In genomic region chr15:10690219-10690618, GRCm38 (mm10) we compare ENCODE assay signal across 10 mouse cellular contexts. TPM values are rescaled to one million over a fixed set of nuclear protein-coding genes. Genes with fewer than 3 reads are reported as not detected.
DNase-seq lines count a peak whose midpoint lies in the region; ATAC-seq and TF ChIP-seq lines count a peak whose summit lies in the region.
"Had no signal": no experiment of that assay in that cellular context is flagged by ENCODE, and none has a peak within 500 bp of the region (broad histone marks: within the 10 kb centered on the region; RNA-seq: fewer than 3 reads in every experiment).

No protein-coding gene starts in this region.

- no peaks in the 10 kb centered on the region for H3K27me3 ChIP-seq in forebrain, embryonic 14.5 days (replicated peaks; ENCODE audit: control insufficient read depth, insufficient read depth, low read length)
- no peaks in the 10 kb centered on the region for H3K27me3 ChIP-seq in forebrain, embryonic 10.5 days (ENCODE audit: poor library complexity, severe bottlenecking)
- no peaks in the 10 kb centered on the region for H3K27me3 ChIP-seq in limb, embryonic 13.5 days
- H3K27me3 ChIP-seq in limb, embryonic 10.5 days (ENCODE audit: low read depth, poor library complexity, severe bottlenecking) = no peaks in the 10 kb centered on the region
- no peaks in the 10 kb centered on the region for H3K27me3 ChIP-seq in liver, adult 2 months (ENCODE audit: control insufficient read depth, insufficient read depth, low read length)
- H3K27me3 ChIP-seq in stomach, embryonic 14.5 days (ENCODE audit: control insufficient read depth, insufficient read depth, low read length) = no peaks in the 10 kb centered on the region

- TF ChIP-seq POLR2A in liver, adult 2 months (IDR thresholded peaks at IDR 0.05; ENCODE audit: extremely low read depth, insufficient read depth, low read length) = no peak

- H3K79me2 ChIP-seq in liver, adult 2 months (ENCODE audit: control insufficient read depth, insufficient read depth, low read length) = peaks cover 35% of the 10 kb centered on the region

- TF ChIP-seq CTCF in liver, adult 2 months (IDR thresholded peaks at IDR 0.05; ENCODE audit: low read depth, low read length) = no peak

- H3K36me3 ChIP-seq in forebrain, embryonic 14.5 days (ENCODE audit: control insufficient read depth, insufficient read depth, low read length) = peaks cover 12% of the 10 kb centered on the region; the same call in 1 of the 2 replicates
- H3K36me3 ChIP-seq in forebrain, embryonic 10.5 days (replicated peaks) = peaks cover 44% of the 10 kb centered on the region
- H3K36me3 ChIP-seq in limb, embryonic 13.5 days = peaks cover 30% of the 10 kb centered on the region
- H3K36me3 ChIP-seq in limb, embryonic 10.5 days = peaks cover 44% of the 10 kb centered on the region
- H3K36me3 ChIP-seq in liver, adult 2 months (ENCODE audit: control insufficient read depth, insufficient read depth, low read length) = no peaks in the 10 kb centered on the region
- no peaks in the 10 kb centered on the region; the same call in 1 of the 2 replicates for H3K36me3 ChIP-seq in stomach, embryonic 14.5 days (ENCODE audit: control insufficient read depth, insufficient read depth, low read length)

- no peak overlapping the region for H3K4me2 ChIP-seq in forebrain, embryonic 14.5 days (ENCODE audit: low read length)
- H3K4me2 ChIP-seq in limb, embryonic 13.5 days (replicated peaks) = 0 out of 2 replicates have a peak overlapping the region, but pooled peaks have one; percentile 4
- H3K4me2 ChIP-seq in stomach, embryonic 14.5 days (replicated peaks; ENCODE audit: low read depth, low read length) = no peak overlapping the region

- H3K4me1 ChIP-seq in forebrain, embryonic 14.5 days (ENCODE audit: control insufficient read depth, insufficient read depth, low read length) = peaks cover 15% of the 10 kb centered on the region
- peaks cover 38% of the 10 kb centered on the region for H3K4me1 ChIP-seq in forebrain, embryonic 10.5 days
- H3K4me1 ChIP-seq in limb, embryonic 13.5 days = peaks cover 86% of the 10 kb centered on the region
- peaks cover 64% of the 10 kb centered on the region for H3K4me1 ChIP-seq in limb, embryonic 10.5 days
- peaks cover 30% of the 10 kb centered on the region for H3K4me1 ChIP-seq in liver, adult 2 months (ENCODE audit: control insufficient read depth, insufficient read depth, low read length)
- H3K4me1 ChIP-seq in stomach, embryonic 14.5 days (ENCODE audit: control insufficient read depth, insufficient read depth, low read length) = peaks cover 6% of the 10 kb centered on the region; the same call in 1 of the 2 replicates

- no peak overlapping the region for H3K27ac ChIP-seq in forebrain, embryonic 14.5 days (ENCODE audit: low read depth, low read length)
- no peak overlapping the region for H3K27ac ChIP-seq in forebrain, embryonic 10.5 days
- no peak overlapping the region; the same call in 1 of the 2 replicates for H3K27ac ChIP-seq in limb, embryonic 13.5 days
- H3K27ac ChIP-seq in limb, embryonic 10.5 days = no peak overlapping the region
- H3K27ac ChIP-seq in liver, adult 2 months (replicated peaks; ENCODE audit: insufficient read depth, low read depth, low read length) = peak overlapping the region; percentile 92
- peak overlapping the region; percentile 40; the same call in 1 of the 2 replicates for H3K27ac ChIP-seq in stomach, embryonic 14.5 days (ENCODE audit: low read length)

- H3K9me3 ChIP-seq in forebrain, embryonic 14.5 days (replicated peaks; ENCODE audit: control insufficient read depth, low read length) = no peaks in the 10 kb centered on the region
- no peaks in the 10 kb centered on the region for H3K9me3 ChIP-seq in forebrain, embryonic 10.5 days
- H3K9me3 ChIP-seq in limb, embryonic 13.5 days = no peaks in the 10 kb centered on the region
- no peaks in the 10 kb centered on the region for H3K9me3 ChIP-seq in limb, embryonic 10.5 days (replicated peaks)
- H3K9me3 ChIP-seq in stomach, embryonic 14.5 days (ENCODE audit: control insufficient read depth, low read depth, low read length) = no peaks in the 10 kb centered on the region

- no peak overlapping the region for H3K9ac ChIP-seq in forebrain, embryonic 14.5 days (ENCODE audit: low read length)
- H3K9ac ChIP-seq in limb, embryonic 13.5 days = no peak overlapping the region
- peak overlapping the region; percentile 39 for H3K9ac ChIP-seq in liver, adult 2 months (ENCODE audit: low read depth, low read length)
- H3K9ac ChIP-seq in stomach, embryonic 14.5 days (replicated peaks; ENCODE audit: low read depth, low read length) = no peak overlapping the region

- DNase-seq in forebrain, embryonic 14.5 days (ENCODE audit: low spot score) = peak; percentile 44
- no peak for DNase-seq in forebrain, embryonic 10.5 days (ENCODE audit: extremely low spot score, low spot score)
- no peak for DNase-seq in limb, embryonic 10.5 days (ENCODE audit: low spot score)
- peak; percentile 99 for DNase-seq in liver, adult 2 months (ENCODE audit: extremely low read depth, low read depth, low spot score)
- DNase-seq in embryo, embryonic 11 days = no peak
- DNase-seq: cerebellum, adult 9-10 months; gastrocnemius, postnatal 10 days had no signal

- peak; percentile 27; the same call in 1 of the 2 replicates for ATAC-seq in forebrain, embryonic 14.5 days
- ATAC-seq in limb, embryonic 13.5 days (ENCODE audit: low FRiP score, low read depth) = no peak
- ATAC-seq in stomach, embryonic 14.5 days (ENCODE audit: insufficient number of reproducible peaks, insufficient read depth, low FRiP score, low read depth) = peak; percentile 88
- no peak for ATAC-seq in erythroid progenitor cell, adult 5-6 weeks (replicated peaks; ENCODE audit: low FRiP score, poor library complexity, severe bottlenecking)

- no peak overlapping the region for H3K4me3 ChIP-seq in forebrain, embryonic 14.5 days (ENCODE audit: low read depth, low read length)
- H3K4me3 ChIP-seq in forebrain, embryonic 10.5 days = no peak overlapping the region
- H3K4me3 ChIP-seq in limb, embryonic 13.5 days = no peak overlapping the region
- H3K4me3 ChIP-seq in limb, embryonic 10.5 days = no peak overlapping the region
- peak overlapping the region; percentile 1; the same call in 1 of the 2 replicates for H3K4me3 ChIP-seq in liver, adult 2 months (ENCODE audit: insufficient read depth, low read depth, low read length)
- H3K4me3 ChIP-seq in stomach, embryonic 14.5 days (ENCODE audit: low read depth, low read length) = no peak overlapping the region

- WGBS in forebrain, embryonic 14.5 days = 69% methylated on average over 13 of the region's 13 CpGs
- 86% methylated on average over 13 of the region's 13 CpGs for WGBS in forebrain, embryonic 10.5 days
- 52% methylated on average over 13 of the region's 13 CpGs for WGBS in limb, embryonic 13.5 days
- 75% methylated on average over 13 of the region's 13 CpGs for WGBS in limb, embryonic 10.5 days
- 22% methylated on average over 13 of the region's 13 CpGs for WGBS in liver, adult 2 months
- 63% methylated on average over 13 of the region's 13 CpGs for WGBS in stomach, embryonic 14.5 days

RNA-seq across cellular contexts. Expression of gene Rai14, which starts 24.2 kb away (rescaled TPM):
- polyA plus RNA-seq in forebrain, embryonic 14.5 days (2014; fragmentation: Nextera tagmentation; extraction: Ambion mirVana) = 28.6 and 28.7 TPM in 2 replicates
- 47.8 and 50.5 TPM in 2 replicates for polyA plus RNA-seq in forebrain, embryonic 10.5 days (2016; fragmentation: Nextera tagmentation; extraction: Ambion mirVana)
- polyA plus RNA-seq in limb, embryonic 13.5 days (2015; fragmentation: Nextera tagmentation; extraction: Ambion mirVana) = 61.5 and 63.7 TPM in 2 replicates
- polyA plus RNA-seq in limb, embryonic 10.5 days (2016; fragmentation: Nextera tagmentation; extraction: Ambion mirVana) = 50.5 and 64.8 TPM in 2 replicates
- 12.4 and 17.1 TPM in 2 replicates for total RNA-seq in liver, adult 2 months (2014; rRNA removed)
- polyA plus RNA-seq in liver, adult 2 months (2012; rRNA removed) = 3.4 and 3.5 TPM in 2 replicates
- polyA plus RNA-seq in stomach, embryonic 14.5 days (2014; fragmentation: Nextera tagmentation; extraction: Ambion mirVana) = 23.2 and 27.3 TPM in 2 replicates
- total RNA-seq in erythroid progenitor cell, adult 5-6 weeks (2015; ENCODE audit: low replicate concordance) = 0.84 and 1.4 TPM in 2 replicates
- total RNA-seq in erythroid progenitor cell, adult 5-6 weeks (2017; ENCODE audit: low replicate concordance) = 1.3 and 2.5 TPM in 2 replicates

Comparison
In these comparisons a context has a peak if more than half of its experiments do, and no peak if none do; other contexts are left out.
1. DNase-seq: peak in forebrain, embryonic 14.5 days (single experiment) and liver, adult 2 months (single experiment); none in forebrain, embryonic 10.5 days (single experiment), limb, embryonic 10.5 days (single experiment) and embryo, embryonic 11 days (single experiment).
2. ATAC-seq: peak in forebrain, embryonic 14.5 days (single experiment) and stomach, embryonic 14.5 days (single experiment); none in limb, embryonic 13.5 days (single experiment) and erythroid progenitor cell, adult 5-6 weeks (single experiment).
3. H3K27ac ChIP-seq: peak in liver, adult 2 months (single experiment) and stomach, embryonic 14.5 days (single experiment); none in forebrain, embryonic 14.5 days (single experiment), forebrain, embryonic 10.5 days (single experiment), limb, embryonic 13.5 days (single experiment) and limb, embryonic 10.5 days (single experiment).